Mouse (Mus musculus) hindbrain, embryonic 10.5 days (tissue): Measurements from ENCODE around the gene Cdt1. TPM values are rescaled to one million over a fixed set of nuclear protein-coding genes. Genes with fewer than 3 reads are reported as not detected.

Source experiments
- DNase-seq: peaks from one replicate; pipeline ENCODE4 v3.0.0-alpha.2; 2017; ENCODE audit warnings: low spot score
- H3K27ac ChIP-seq: fragments of 300-500 bp; sonication (generic); 2 replicates; pipeline ENCODE4 v1.5.1; 2016; ENCODE audit warnings: mild to moderate bottlenecking, moderate library complexity
- H3K27me3 ChIP-seq: fragments of 300-500 bp; sonication (generic); 2 replicates; pipeline ENCODE4 v1.6.1; 2016; ENCODE audit warnings: mild to moderate bottlenecking; ENCODE audit not compliant: poor library complexity, insufficient read depth, severe bottlenecking
- H3K36me3 ChIP-seq: fragments of 300-500 bp; sonication (generic); 2 replicates; pipeline ENCODE4 v1.6.1; 2016; ENCODE audit warnings: mild to moderate bottlenecking, moderate library complexity
- H3K4me1 ChIP-seq: fragments of 300-500 bp; sonication (generic); replicated peaks from 2 replicates; pipeline ENCODE4 v1.6.1; 2016; ENCODE audit warnings: mild to moderate bottlenecking
- H3K4me3 ChIP-seq: fragments of 300-500 bp; sonication (generic); 2 replicates; pipeline ENCODE4 v1.5.1; 2016; ENCODE audit warnings: mild to moderate bottlenecking, moderate library complexity
- H3K9me3 ChIP-seq: fragments of 300-500 bp; sonication (generic); 2 replicates; pipeline ENCODE4 v1.6.1; 2016; ENCODE audit warnings: mild to moderate bottlenecking, moderate library complexity
- WGBS: fragments of 180-500 bp; shearing (Covaris S2); methylation state at CpG from one replicate; pipeline ENCODE4 v1.1.7; 2016; 5-methylcytosine and 5-hydroxymethylcytosine counted together
- polyA plus RNA-seq: library from polyadenylated mRNA; unstranded; fragments of >200 nt; fragmentation: Nextera tagmentation; extraction: Ambion mirVana; gene quantifications from 2 replicates; pipeline ENCODE4 v1.2.1, GENCODE M21; 2016

Cdt1 gene
- polyA plus RNA-seq, 1 experiment from 2014 or later: 56.0 TPM

DNA sequence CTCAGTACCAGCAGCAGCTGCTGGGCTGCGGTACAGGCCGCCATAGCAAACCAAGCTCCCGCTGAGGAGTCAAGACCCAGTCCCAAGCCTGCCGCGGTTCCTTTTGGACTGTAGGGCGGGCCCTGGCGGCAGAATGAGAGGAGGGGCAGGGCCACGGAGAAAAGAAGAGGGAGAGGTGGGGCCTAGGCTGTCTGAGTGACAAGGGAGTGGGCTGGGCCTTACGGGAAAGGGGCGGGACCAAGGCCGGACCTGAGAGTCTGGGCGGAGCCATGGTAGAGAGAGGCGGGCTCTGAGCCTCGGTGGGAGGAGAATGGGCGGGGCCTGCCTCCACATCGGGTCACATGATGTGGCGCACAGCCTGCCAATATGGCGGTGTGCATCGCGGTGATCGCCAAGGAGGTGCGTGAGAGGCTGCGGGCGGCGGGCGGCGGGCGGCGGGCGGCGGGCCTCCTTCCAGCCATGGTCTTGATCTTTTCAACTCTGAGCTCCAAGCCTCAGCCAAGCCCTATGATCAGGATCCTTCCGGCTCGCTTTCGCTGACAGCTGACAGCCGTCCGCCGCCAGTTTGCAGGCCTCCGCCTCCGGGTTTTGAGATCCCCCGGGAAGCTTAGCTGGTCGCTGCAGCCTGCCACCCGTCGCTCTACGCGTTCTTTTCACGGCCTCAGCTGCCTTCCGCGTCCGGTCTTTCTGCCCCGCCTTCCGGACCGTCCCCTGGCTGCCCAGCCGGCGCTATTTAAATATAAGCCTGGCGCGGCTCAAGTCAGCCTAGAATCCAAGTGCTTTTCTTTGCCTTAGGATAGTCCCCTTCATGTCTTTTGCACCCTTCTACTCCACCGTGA is 43.7 kb downstream of the Cdt1 start, which contains the start of the genes Galns and Trappc2l:
Gene Galns, minus strand, starts transcription at position 169 of the 839 bp plus-strand sequence.
Gene Trappc2l, plus strand, starts transcription at position 346 of the 839 bp plus-strand sequence.
- peaks cover 14% of the 10 kb centered on the region; the same call in 1 of the 2 replicates for H3K36me3 ChIP-seq
- WGBS: under 1% methylated on average over 57 of the region's 57 CpGs

DNA sequence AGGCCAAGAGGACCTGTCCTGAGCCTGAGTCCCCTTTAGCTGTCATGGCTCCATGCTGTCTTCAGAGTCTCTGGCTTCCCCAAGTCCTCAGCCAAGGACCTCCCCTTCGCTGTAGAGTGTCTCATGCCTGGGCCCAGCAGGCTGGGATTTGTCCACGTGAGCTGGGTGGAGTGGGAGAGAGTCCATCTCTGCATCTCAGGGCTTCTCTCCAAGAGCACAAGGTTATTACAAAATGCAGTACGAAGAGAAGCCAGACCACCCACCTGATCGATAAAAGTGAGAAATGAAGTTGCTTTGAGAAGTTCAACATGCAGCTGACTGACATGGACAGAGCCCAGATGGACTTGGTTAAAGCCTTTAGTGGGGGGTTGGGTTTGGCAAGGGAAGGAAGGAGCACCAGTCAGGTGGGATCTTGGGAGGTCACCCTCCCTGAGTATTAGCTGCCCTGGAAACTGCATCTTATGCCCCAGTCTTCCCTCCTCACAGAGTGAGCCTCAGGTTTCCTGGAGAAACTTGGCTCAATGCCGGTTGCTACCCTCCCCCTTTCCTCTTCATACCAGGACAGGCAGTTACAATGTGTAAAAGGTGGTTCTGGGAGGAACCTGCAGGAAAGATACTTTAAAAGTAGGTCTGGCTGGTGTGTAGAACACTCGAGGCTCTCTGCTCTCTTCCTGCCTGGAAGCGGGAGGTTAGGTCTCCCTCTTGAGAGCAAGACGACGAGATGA is 48.5 kb downstream of the Cdt1 start:
- Histone ChIP-seq H3K27ac (no peak overlapping the region), H3K36me3 (peaks cover 14% of the 10 kb centered on the region; the same call in 1 of the 2 replicates), H3K4me3 (no peak overlapping the region), H3K9me3 (no peaks in the 10 kb centered on the region), H3K27me3 (no peaks in the 10 kb centered on the region), H3K4me1 (peaks cover 50% of the 10 kb centered on the region)
- DNase-seq: no peak
- 75% methylated on average over 9 of the region's 9 CpGs for WGBS

More for the DNA sequence above, 43.7 kb downstream of the Cdt1 start, which contains the start of the genes Galns and Trappc2l:
- no peaks in the 10 kb centered on the region for H3K9me3 ChIP-seq
- peak within 1 kb of the TSS; percentile 70 for H3K4me3 ChIP-seq
- peak; percentile 99 for DNase-seq
- no peaks in the 10 kb centered on the region for H3K27me3 ChIP-seq
- peak within 1 kb of the TSS; percentile 91 for H3K27ac ChIP-seq
- H3K4me1 ChIP-seq: peaks cover 32% of the 10 kb centered on the region

DNA sequence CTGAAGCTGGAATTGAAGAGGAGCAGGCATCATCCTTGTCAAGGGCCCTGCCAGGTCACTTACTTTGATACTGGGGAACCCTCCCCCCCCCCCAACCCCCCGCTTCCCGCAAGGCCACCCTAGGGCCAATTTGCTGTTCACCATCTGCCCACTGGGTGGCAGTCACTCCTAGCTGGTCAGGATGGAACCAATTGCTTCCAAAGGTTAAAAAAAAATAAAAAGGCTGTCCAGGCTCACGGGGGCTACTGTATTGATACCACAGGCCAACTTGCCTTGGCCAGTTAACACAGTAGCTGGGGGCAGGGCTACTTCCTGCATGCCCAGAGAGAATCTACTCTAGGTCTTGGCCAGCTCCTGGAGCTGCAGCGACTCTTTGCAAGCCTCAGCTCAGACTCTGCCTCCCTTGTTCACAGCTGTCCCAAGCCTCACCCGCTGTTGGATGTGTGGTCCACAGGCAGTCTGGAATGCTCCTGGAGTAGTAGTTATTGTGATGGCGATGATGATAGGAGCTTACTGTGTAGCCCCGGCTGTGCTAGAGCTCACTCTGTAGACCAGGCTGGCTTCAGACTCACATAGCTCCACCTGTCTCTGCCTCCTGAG is 50.2 kb downstream of the Cdt1 start:
- peak overlapping the region; percentile 60; the same call in 1 of the 2 replicates for H3K27ac ChIP-seq
- peaks cover 14% of the 10 kb centered on the region; the same call in 1 of the 2 replicates for H3K36me3 ChIP-seq
- DNase-seq: peak; percentile 75
- peaks cover 53% of the 10 kb centered on the region for H3K4me1 ChIP-seq
- WGBS: 41% methylated on average over 5 of the region's 7 CpGs
- no peaks in the 10 kb centered on the region for H3K9me3 ChIP-seq
- no peaks in the 10 kb centered on the region for H3K27me3 ChIP-seq
- H3K4me3 ChIP-seq: no peak overlapping the region

DNA sequence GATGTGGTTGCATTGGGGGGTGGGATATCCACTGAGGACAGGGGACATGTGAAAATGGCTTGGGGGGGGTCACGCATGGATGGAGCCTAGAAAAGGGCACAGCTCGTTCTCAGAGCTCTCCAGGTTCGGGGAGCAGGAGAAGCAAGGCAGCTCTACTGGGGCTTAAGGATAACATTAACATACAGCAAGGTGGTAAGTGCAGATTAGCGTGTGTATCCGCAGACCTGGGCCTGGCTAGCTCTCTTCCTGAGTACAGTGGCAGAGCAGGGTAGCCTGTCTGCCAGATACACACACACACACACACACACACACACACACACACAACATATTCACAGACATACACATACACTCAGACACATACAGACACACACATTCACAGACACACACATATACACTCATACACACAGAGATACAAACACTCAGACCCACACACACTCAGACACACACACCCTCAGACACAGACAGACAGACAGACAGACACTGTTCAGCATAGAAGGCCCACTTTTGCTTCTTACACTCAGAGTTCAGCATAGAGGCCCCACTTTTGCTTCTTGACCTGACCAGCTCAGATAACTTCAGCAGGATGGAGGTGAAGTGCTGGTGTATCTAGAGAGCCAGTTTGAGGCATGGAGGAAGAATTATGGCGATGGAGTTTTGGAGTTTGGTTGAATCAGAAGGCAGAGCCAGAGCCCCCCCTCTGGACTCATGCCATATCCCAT is 51.0 kb downstream of the Cdt1 start:
- WGBS: 76% methylated on average over 6 of the region's 6 CpGs
- no peaks in the 10 kb centered on the region for H3K9me3 ChIP-seq
- DNase-seq: no peak
- H3K36me3 ChIP-seq: peaks cover 14% of the 10 kb centered on the region; the same call in 1 of the 2 replicates
- H3K27ac ChIP-seq: no peak overlapping the region
- H3K27me3 ChIP-seq: no peaks in the 10 kb centered on the region
- no peak overlapping the region for H3K4me3 ChIP-seq
- peaks cover 58% of the 10 kb centered on the region for H3K4me1 ChIP-seq

DNA sequence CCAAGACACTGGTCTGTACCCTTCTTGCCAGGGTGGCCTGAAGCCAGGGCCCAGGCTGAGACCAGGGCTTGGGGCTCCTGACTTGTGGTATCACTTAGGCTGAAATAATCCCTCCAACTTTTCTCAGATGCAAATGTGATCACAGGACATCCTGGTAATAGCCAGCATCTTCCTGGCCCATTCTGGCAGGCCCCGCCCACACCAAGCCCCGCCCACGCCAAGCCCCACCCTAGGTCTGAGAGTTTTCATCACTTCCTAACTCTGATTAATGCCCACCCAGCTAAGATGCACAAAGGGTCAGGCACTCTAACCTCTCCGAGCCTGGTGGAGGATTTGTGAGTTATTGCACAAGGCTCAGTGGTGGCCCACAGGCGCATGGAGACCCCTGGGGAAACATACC is 52.6 kb downstream of the Cdt1 start:
- peaks cover 56% of the 10 kb centered on the region for H3K4me1 ChIP-seq
- no peaks in the 10 kb centered on the region for H3K9me3 ChIP-seq
- no peaks in the 10 kb centered on the region for H3K27me3 ChIP-seq
- H3K36me3 ChIP-seq: peaks cover 3% of the 10 kb centered on the region; the same call in 1 of the 2 replicates
- H3K27ac ChIP-seq: peak overlapping the region; percentile 62; the same call in 1 of the 2 replicates
- DNase-seq: no peak
- WGBS: 36% methylated on average over 5 of the region's 5 CpGs
- H3K4me3 ChIP-seq: no peak overlapping the region

DNA sequence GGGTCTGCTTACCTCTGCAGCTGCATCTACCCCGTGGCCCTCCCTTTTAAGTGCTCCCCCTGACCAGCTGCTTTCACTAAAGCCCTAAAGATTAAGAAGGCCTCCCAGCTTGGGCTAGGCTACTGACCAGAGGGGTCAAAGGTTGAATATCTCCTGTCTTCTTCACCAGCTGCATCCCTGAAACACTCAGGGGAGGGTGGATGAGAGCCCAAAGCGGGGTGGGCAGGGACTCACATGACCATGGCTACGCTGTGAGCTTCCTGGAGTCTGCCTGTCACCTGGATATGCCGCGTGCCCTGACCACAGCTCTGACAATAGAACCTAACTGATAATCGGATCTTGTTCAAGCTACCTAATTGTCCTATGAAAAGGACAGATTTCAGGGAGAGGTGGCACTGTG is 54.9 kb downstream of the Cdt1 start, which contains the start of gene Pabpn1l:
Gene Pabpn1l, minus strand, starts transcription at position 13 of the 400 bp plus-strand sequence.
- H3K27ac ChIP-seq: no peak within 1 kb of the TSS
- WGBS: 70% methylated on average over 6 of the region's 6 CpGs

More for the DNA sequence above, 54.9 kb downstream of the Cdt1 start, which contains the start of gene Pabpn1l:
- no peaks in the 10 kb centered on the region for H3K36me3 ChIP-seq
- H3K4me1 ChIP-seq: peaks cover 56% of the 10 kb centered on the region
- no peak for DNase-seq
- no peaks in the 10 kb centered on the region for H3K9me3 ChIP-seq
- peaks cover 4% of the 10 kb centered on the region; the same call in 1 of the 2 replicates for H3K27me3 ChIP-seq
- no peak within 1 kb of the TSS for H3K4me3 ChIP-seq

Other genes with a start within 250 kb of the Cdt1 start
- not detected in 2 replicates for gene Trhr2, start 207.3 kb upstream of the Cdt1 start, polyA plus RNA-seq
- gene Zc3h18, start 191.4 kb upstream of the Cdt1 start, polyA plus RNA-seq: 67.6 and 75.0 TPM in 2 replicates
- gene Il17c, start 146.0 kb upstream of the Cdt1 start, polyA plus RNA-seq: not detected in 2 replicates
- 75.4 and 76.6 TPM in 2 replicates for gene Cyba, start 135.1 kb upstream of the Cdt1 start, polyA plus RNA-seq
- gene Mvd, start 124.6 kb upstream of the Cdt1 start, polyA plus RNA-seq: 61.8 and 65.1 TPM in 2 replicates
- 0.16 TPM in 1 of 2 replicates, not detected in the other for gene Snai3, start 107.3 kb upstream of the Cdt1 start, polyA plus RNA-seq
- gene Rnf166, start 92.0 kb upstream of the Cdt1 start, polyA plus RNA-seq: 31.8 and 33.6 TPM in 2 replicates
- gene Ctu2, start 91.9 kb upstream of the Cdt1 start, polyA plus RNA-seq: 74.1 and 74.7 TPM in 2 replicates
- gene Piezo1, start 16.7 kb upstream of the Cdt1 start, polyA plus RNA-seq: 6.5 and 9.2 TPM in 2 replicates
- 237 and 268 TPM in 2 replicates for gene Aprt, start 8.9 kb downstream of the Cdt1 start, polyA plus RNA-seq
- gene Galns, start 43.4 kb downstream of the Cdt1 start, polyA plus RNA-seq: 7.1 and 7.2 TPM in 2 replicates
- gene Trappc2l, start 43.6 kb downstream of the Cdt1 start, polyA plus RNA-seq: 53.3 and 68.5 TPM in 2 replicates
- not detected in 2 replicates for gene Pabpn1l, start 54.7 kb downstream of the Cdt1 start, polyA plus RNA-seq
- gene Cbfa2t3, start 131.1 kb downstream of the Cdt1 start, polyA plus RNA-seq: 2.2 and 5.4 TPM in 2 replicates
- 16.5 and 18.0 TPM in 2 replicates for gene Acsf3, start 207.5 kb downstream of the Cdt1 start, polyA plus RNA-seq